Mouse (Mus musculus): ENCODE data around the gene Ap1s3. TPM values are rescaled to one million over a fixed set of nuclear protein-coding genes. Genes with fewer than 3 reads are reported as not detected.
"Not testable (repeated sequence)": the region's sequence is repeated elsewhere in the genome, so short reads cannot be mapped to it uniquely, and the experiment has no call there.

The Ap1s3 gene
- total RNA-seq, 2 experiments from 2014 or later, result 1.4 to 3.3 TPM

- no peak for DNase-seq (ENCODE audit: low spot score in 2 of 2)
These were observed 2.3 kb downstream of the Ap1s3 start for GRCm38 (mm10) chr1:79669419-79669974.

DNA sequence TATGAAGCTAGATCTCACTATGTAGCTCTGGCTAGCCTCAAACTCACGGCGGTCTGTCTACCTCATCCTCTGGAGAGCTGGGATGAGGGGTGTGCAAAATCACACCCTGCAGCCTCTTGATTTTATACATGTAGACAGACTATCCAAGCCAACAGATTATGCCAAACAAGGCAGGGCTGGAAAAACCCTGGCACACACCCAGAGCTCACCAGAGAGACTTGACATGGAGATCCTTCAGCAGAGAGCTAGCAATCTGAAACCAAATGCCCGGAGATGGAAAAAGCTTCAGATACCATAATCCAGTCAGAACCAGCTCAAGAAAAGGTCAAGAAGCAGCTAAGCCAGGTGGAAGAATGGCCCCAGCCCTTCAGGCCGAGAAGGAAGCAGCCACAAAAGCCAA lies 6.9 kb downstream of the Ap1s3 start:
- DNase-seq (ENCODE audit: low spot score in 2 of 2), result no peak

DNA sequence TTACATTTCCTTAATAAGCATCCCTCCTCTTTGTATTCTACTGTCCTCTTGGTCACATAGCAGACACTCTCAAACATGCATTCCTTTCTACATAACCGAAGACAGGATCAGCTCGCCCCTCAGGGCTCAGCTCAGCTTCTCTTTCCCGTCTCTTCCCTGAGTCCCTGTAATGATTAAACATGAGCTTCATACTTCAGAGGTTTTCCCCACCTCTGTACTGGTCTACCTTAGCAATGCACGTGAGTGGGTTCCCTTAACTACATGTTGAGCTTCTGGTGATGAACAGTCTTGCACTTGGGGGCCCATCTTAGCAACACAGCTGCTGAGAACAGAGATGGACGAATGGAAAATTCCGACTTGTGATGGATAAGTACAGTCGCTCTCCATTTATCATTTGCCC lies 12.2 kb downstream of the Ap1s3 start:
- DNase-seq (ENCODE audit: low spot score in 2 of 2), result no peak

- DNase-seq (ENCODE audit: low spot score in 2 of 2), result no peak
These were observed 14.4 kb downstream of the Ap1s3 start for GRCm38 (mm10) chr1:79657411-79657810.

DNA sequence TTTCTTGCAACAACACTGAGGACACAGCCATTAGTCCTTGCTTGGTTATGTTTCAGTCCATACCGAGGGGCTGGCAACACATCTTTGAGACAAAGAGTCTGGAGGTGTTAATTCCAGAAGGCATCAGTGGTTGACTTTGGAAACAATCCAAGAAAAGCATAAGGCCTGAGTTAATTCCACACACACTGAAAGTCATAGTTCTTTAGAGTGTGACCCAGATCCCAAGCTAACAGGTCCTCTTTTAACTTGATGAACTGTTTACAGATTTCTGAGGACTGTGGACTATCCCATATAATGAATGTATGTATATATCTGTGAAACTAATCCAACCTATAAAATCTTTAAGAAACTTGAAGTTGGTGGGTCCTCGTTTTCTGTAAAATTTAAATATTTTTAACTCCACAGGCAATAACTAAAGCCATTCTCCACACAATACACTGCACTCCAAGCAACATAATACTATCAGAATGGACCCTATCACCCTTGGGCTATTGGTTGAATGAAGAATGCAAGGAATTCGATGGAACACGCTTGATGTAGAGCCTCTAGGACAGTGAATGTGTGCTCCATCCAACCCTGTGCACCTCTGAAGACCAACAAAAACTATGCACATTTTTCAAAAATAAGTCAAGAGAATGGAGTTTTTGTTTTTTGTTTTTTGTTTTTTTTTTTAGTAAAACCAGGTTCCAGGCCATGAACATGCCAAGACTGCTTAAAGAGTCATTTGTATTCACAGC lies 15.8 kb downstream of the Ap1s3 start:
- no peak for DNase-seq (ENCODE audit: low spot score in 2 of 2)

DNA sequence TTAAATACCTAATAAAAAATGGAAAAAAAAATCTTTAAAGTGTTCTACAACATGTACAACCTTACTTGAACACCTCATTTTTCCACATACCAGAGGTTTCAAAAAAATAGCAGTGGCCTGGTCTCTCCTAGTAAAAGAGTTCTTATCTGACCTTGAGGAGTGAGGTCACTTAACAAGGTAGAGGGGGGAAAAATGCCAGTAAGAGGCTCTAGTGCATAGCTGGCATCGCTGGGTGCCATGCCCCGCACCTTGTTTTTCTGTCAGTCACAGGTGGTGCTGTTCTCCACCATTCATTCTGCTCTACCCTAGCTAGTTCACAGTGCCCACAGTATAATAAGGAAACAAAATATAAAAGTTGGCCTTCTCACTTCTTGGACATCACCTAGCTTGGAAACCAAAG lies 16.8 kb downstream of the Ap1s3 start:
- DNase-seq (ENCODE audit: low spot score in 2 of 2), result no peak

- DNase-seq (ENCODE audit: low spot score in 2 of 2), result no peak
These were observed 28.2 kb downstream of the Ap1s3 start for GRCm38 (mm10) chr1:79643411-79644110.

GRCm38 (mm10) chr1:79642680-79643079 lies 29.1 kb downstream of the Ap1s3 start:
- no peak for DNase-seq (ENCODE audit: low spot score in 2 of 2)

- no peak for DNase-seq (ENCODE audit: low spot score in 2 of 2)
These were observed 30.4 kb downstream of the Ap1s3 start for GRCm38 (mm10) chr1:79641355-79641754.

DNA sequence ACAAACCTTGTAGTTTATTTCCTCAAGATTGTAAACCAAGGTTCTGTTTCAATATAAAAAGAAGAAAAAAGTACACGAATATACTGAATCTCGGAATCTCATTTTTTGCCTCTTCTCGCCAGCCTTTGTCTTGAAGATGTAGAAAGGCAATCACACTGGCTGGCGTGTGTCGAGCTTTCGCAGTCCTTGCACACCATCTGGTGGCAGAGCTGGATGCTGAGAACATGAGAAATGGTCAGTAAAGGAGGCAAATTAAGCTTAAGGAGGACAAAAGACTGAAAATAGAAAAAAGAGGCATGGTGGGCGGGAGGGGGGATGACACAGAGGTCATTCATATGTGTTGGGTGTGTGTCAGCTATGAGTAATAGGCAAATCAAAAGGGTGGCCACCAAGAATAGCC lies 31.6 kb downstream of the Ap1s3 start:
- DNase-seq (ENCODE audit: low spot score in 2 of 2), result peak; percentile 63 to 80

- DNase-seq (ENCODE audit: low spot score in 2 of 2), result no peak
These were observed 32.1 kb downstream of the Ap1s3 start for GRCm38 (mm10) chr1:79639683-79640082.

DNA sequence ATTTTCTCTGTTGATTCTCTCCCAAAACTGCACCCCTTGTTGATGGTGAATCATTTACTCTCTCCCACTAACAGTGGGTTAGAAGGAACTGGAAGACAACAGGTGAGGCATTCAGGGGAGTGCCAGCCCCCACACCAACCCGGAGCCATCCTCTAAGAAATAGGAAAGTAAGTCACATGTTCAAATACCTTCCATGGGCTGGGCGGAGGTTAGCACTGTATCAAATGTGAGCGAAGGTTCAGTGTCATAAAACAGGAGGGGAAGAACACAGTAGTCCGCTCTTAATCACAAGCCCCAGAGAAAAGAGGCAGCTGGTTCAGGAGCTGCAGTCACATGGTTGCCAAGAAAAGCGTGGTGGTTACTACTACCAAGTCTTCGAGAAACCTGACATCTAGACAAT lies 32.7 kb downstream of the Ap1s3 start:
- DNase-seq (ENCODE audit: low spot score in 2 of 2), result no peak

GRCm38 (mm10) chr1:79637768-79638167 lies 34.0 kb downstream of the Ap1s3 start:
- DNase-seq (ENCODE audit: low spot score in 2 of 2), result no peak

DNA sequence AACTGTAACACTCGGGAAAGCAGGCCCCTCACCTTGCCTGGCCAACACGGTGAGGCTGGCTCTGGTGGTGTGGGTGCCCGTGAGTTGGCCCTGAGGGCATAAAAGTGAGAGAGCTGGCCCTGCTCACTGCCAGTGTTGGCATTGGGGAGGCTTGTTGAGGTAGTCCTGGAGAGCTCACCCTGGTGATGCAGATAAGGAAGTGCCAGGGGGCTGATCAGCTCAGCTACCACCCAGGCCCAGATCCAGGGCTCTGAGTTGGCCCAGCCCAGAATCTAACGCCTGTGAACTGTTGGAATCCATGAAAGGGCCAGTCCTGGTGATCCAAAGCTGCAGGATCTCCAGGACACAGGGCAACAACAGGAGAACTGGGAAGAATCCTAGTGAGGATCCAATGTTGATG lies 40.3 kb downstream of the Ap1s3 start:
- no peak for DNase-seq (ENCODE audit: low spot score in 2 of 2)

GRCm38 (mm10) chr1:79629726-79630125 lies 42.0 kb downstream of the Ap1s3 start:
- no peak for DNase-seq (ENCODE audit: low spot score in 2 of 2)

DNA sequence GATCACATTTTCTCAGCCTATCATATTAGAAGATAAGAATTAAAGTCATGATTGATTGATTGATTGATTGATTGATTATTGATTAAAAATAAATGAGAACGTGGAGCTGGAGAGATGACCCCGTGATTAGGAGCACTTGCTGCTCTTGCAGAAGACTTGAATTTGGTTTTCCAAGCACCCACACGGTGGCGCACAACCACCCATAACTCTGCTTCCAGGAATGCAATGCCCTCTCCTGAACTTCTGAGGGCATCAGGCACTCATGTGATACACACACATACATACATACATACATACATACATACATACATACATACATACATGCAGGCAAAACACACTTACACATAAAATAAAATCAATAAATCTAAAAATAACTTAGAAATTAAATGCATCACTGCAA lies 45.6 kb downstream of the Ap1s3 start:
- no peak for DNase-seq (ENCODE audit: low spot score in 2 of 2)

DNA sequence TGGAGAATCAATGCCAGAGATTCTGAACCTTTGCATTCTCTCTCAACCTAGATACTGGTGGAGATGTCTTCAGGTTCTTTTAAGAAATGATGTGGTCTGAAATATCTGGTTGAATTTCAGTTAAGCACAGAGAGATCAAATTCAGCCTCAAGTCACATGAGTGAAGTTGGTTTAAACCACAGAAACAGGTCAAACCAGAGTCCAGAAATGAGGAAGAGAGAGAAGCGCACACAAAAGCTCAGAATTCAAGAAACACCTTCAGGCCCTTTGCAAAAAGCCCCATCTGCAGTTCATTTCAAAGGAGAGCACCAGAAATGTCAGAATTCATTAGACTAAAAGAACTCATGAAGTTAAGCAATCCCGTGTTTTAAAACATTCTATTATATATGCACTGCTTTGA lies 52.3 kb downstream of the Ap1s3 start:
- DNase-seq (ENCODE audit: low spot score in 2 of 2), result no peak

GRCm38 (mm10) chr1:79616492-79616891 lies 55.3 kb downstream of the Ap1s3 start:
- DNase-seq (ENCODE audit: low spot score in 2 of 2), result no peak

DNA sequence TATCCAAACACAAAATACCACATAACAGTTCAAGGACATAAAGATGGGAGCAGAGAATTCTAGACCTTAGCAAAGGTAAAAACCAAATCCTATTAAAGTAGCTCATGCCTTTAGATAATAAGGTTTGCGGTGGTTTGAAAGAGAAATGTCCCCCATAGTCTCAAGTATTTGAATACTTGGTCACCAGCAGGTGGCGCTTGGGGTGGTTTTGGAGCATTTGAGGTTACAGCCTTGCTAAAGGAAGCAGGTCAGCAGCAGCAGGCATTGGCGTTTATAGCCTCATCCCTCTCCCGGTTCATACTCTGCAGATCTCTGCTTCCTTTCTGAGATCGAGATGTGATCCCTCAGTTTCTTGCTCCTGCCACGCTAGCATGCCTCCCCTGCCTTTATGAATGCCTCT lies 57.3 kb downstream of the Ap1s3 start:
- no peak for DNase-seq (ENCODE audit: low spot score in 2 of 2)

GRCm38 (mm10) chr1:79611271-79611670 lies 60.5 kb downstream of the Ap1s3 start:
- not testable (repeated sequence) for DNase-seq (ENCODE audit: low spot score in 2 of 2)

DNA sequence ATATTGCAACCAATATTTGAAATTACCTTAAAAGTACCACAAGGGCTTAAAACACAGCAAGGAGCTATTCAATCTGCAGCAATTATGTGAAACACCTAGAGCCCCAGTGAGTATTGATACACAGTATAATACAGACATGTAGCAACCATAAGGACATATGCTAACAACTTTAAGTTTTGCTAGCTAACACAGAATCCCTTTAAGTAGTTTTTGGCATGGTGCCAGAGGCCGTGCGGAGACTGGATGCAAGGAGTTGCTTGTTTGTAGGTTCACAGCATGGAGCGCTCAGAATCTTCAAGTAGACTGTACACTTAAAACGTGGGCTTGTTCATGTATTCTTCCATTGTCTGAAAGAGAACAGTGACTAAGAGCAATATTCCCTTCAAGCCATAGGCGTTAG lies 62.9 kb downstream of the Ap1s3 start:
- DNase-seq (ENCODE audit: low spot score in 2 of 2), result not testable (repeated sequence)

DNA sequence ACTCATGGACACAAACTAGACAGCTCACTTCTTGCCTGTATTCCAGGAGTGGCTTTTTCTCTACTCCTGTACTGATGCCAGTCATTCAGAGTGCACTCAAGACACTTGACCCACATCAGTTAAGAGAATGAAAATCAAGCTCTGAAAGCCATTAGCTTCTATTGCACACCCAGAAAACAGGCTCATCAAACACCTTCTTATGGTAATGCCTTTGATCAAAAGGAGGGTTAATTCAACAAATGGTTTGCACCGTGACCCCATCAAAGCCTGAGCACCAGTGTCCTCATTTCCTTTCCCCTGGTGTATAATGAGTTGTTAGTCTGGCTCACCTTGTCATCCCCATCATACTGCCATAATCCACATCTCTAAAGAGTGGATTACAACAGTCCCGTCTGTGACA lies 69.3 kb downstream of the Ap1s3 start:
- DNase-seq (ENCODE audit: low spot score in 2 of 2), result no peak
